Mouse (Mus musculus): ENCODE measurements around the gene Stx6. TPM values are rescaled to one million over a fixed set of nuclear protein-coding genes. Genes with fewer than 3 reads are reported as not detected.

The Stx6 gene
- 54.4 and 103 TPM in 2 replicates for polyA plus RNA-seq (2012; rRNA removed; ENCODE audit: low replicate concordance)

GRCm38 (mm10) chr1:155158141-155158969 lies at the start of gene Stx6:
Stx6 (plus strand) TSS chr1:155158715.

GRCm38 (mm10) chr1:155146572-155146980 lies 11.9 kb upstream of the Stx6 start, which contains the start of gene Mr1:
Mr1 (minus strand) TSS chr1:155146814.

GRCm38 (mm10) chr1:155243797-155244770 lies 85.6 kb downstream of the Stx6 start, which contains the start of gene BC034090:
BC034090 (minus strand) TSS chr1:155244444.

Other genes starting within 250 kb of the Stx6 start
- gene Ier5, start 59.1 kb upstream of the Stx6 start, polyA plus RNA-seq (2012; rRNA removed; ENCODE audit: low replicate concordance), result 18.5 and 62.4 TPM in 2 replicates
- gene Mr1, start 11.9 kb upstream of the Stx6 start, polyA plus RNA-seq (2012; rRNA removed; ENCODE audit: low replicate concordance), result 6.1 and 16.9 TPM in 2 replicates
- gene BC034090, start 85.7 kb downstream of the Stx6 start, polyA plus RNA-seq (2012; rRNA removed; ENCODE audit: low replicate concordance), result 7.9 and 8.5 TPM in 2 replicates

Measured in mammary gland, adult 2 months (tissue).